Mouse (Mus musculus) heart, adult 2 months (tissue): ENCODE data around the gene Mcfd2. TPM values are rescaled to one million over a fixed set of nuclear protein-coding genes. Genes with fewer than 3 reads are reported as not detected.

Experiments
- DNase-seq, 2 experiments: peaks; one replicate each; pipeline ENCODE4 v3.0.0; 2021
- H3K27ac ChIP-seq: fragments of 200-600 bp; 2 replicates; pipeline ENCODE4 v1.8.1; 2022
- H3K27me3 ChIP-seq: fragments of 200-500 bp; 2 replicates; pipeline ENCODE4 v1.6.1; 2012; ENCODE audit warnings: mild to moderate bottlenecking, low read length, inconsistent platforms, mixed read lengths; ENCODE audit not compliant: control insufficient read depth, insufficient read depth
- H3K36me3 ChIP-seq: fragments of 200-500 bp; 2 replicates; pipeline ENCODE4 v1.6.1; 2012; ENCODE audit warnings: low read length, inconsistent platforms; ENCODE audit not compliant: control insufficient read depth, insufficient read depth
- H3K4me1 ChIP-seq: fragments of 200-500 bp; 2 replicates; pipeline ENCODE4 v1.6.1; 2011; ENCODE audit warnings: low read length; ENCODE audit not compliant: control insufficient read depth, insufficient read depth
- H3K4me3 ChIP-seq: fragments of 200-600 bp; 2 replicates; pipeline ENCODE4 v1.8.1; 2022
- H3K79me2 ChIP-seq: fragments of 200-500 bp; replicated peaks from 2 replicates; pipeline ENCODE4 v1.6.1; 2012; ENCODE audit warnings: mild to moderate bottlenecking, inconsistent platforms, low read length, moderate library complexity, mixed read lengths; ENCODE audit not compliant: control insufficient read depth, insufficient read depth
- H3K9ac ChIP-seq: fragments of 200-500 bp; 2 replicates; pipeline ENCODE4 v1.6.1; 2012; ENCODE audit warnings: low read depth, mild to moderate bottlenecking, control low read depth, inconsistent platforms, low read length, mixed read lengths
- CTCF ChIP-seq: fragments of 200-600 bp; IDR thresholded peaks from 2 replicates; pipeline ENCODE4 v1.8.1; 2022; ENCODE audit warnings: antibody characterized with exemption, mild to moderate bottlenecking, moderate library complexity
- EP300 ChIP-seq: fragments of 200-500 bp; IDR thresholded peaks from 2 replicates; pipeline ENCODE4 v1.6.1; 2011; ENCODE audit warnings: low read depth, low read length, control low read depth; ENCODE audit not compliant: insufficient read depth
- POLR2A ChIP-seq: fragments of 200-500 bp; IDR thresholded peaks from 2 replicates; pipeline ENCODE4 v1.6.1; 2011; ENCODE audit warnings: mild to moderate bottlenecking, low read depth, low read length, control low read depth; ENCODE audit not compliant: insufficient read depth
- WGBS: fragments of 180-500 bp; shearing (Covaris S2); methylation state at CpG from one replicate; pipeline ENCODE4 v1.1.7; 2018; 5-methylcytosine and 5-hydroxymethylcytosine counted together
- intact Hi-C: fragments of 180-260 bp; cut with DNase I; formaldehyde crosslinking; loops from one replicate; pipeline ENCODE4 v1.15.1; 2025
- polyA plus RNA-seq: library from polyadenylated mRNA; depleted of rRNA; stranded (reverse); fragments of >200 nt; gene quantifications from 2 replicates; pipeline ENCODE4 v1.2.3, GENCODE M21; 2012; rRNA removed
- total RNA-seq, 2 experiments: library from RNA; stranded (reverse); gene quantifications; 2 replicates each; pipeline ENCODE4 v1.2.3; 2021

Gene Mcfd2
- total and polyA plus RNA-seq, 3 experiments: 48.3 to 60.3 (median 59.4) TPM

GRCm38 (mm10) chr17:87219456-87219855, 46.3 kb downstream of the Mcfd2 start:
- no peak for TF ChIP-seq EP300
- TF ChIP-seq CTCF: no peak
- TF ChIP-seq POLR2A: no peak
- H3K79me2 ChIP-seq: no peaks in the 10 kb centered on the region
- no peaks in the 10 kb centered on the region for H3K27me3 ChIP-seq
- intact Hi-C loops: no loop called here
- H3K4me3 ChIP-seq: no peak overlapping the region
- DNase-seq: no peak
- WGBS: 67% methylated on average over 9 of the region's 9 CpGs
- H3K4me1 ChIP-seq: no peaks in the 10 kb centered on the region
- H3K36me3 ChIP-seq: no peaks in the 10 kb centered on the region
- no peak overlapping the region for H3K9ac ChIP-seq
- no peak overlapping the region for H3K27ac ChIP-seq

- intact Hi-C loops: loop anchor here (1.0 kb wide), 1 partner anchor 37 kb away; no protein-coding TSS in a partner anchor
- H3K27ac ChIP-seq: no peak overlapping the region
- H3K4me1 ChIP-seq: no peaks in the 10 kb centered on the region
- H3K36me3 ChIP-seq: no peaks in the 10 kb centered on the region
- no peak for DNase-seq
- TF ChIP-seq POLR2A: no peak
- no peak for TF ChIP-seq EP300
- no peak for TF ChIP-seq CTCF
- H3K27me3 ChIP-seq: no peaks in the 10 kb centered on the region
- WGBS: 84% methylated on average over 7 of the region's 7 CpGs
- no peaks in the 10 kb centered on the region for H3K79me2 ChIP-seq
- no peak overlapping the region for H3K9ac ChIP-seq
- no peak overlapping the region for H3K4me3 ChIP-seq
Measured at GRCm38 (mm10) chr17:87214523-87214922, 51.2 kb downstream of the Mcfd2 start.

- no peak for DNase-seq
Measured at GRCm38 (mm10) chr17:87210525-87210924, 55.2 kb downstream of the Mcfd2 start.

GRCm38 (mm10) chr17:87206885-87207284, 58.9 kb downstream of the Mcfd2 start:
- peak in 1 of 2 experiments; percentile 15 for DNase-seq
- Histone ChIP-seq H3K4me3 (no peak overlapping the region), H3K36me3 (no peaks in the 10 kb centered on the region), H3K4me1 (peaks cover 5% of the 10 kb centered on the region), H3K27me3 (no peaks in the 10 kb centered on the region), H3K9ac (no peak overlapping the region), H3K79me2 (no peaks in the 10 kb centered on the region), H3K27ac (no peak overlapping the region; the same call in 1 of the 2 replicates)
- no peak for TF ChIP-seq EP300
- TF ChIP-seq CTCF: no peak
- TF ChIP-seq POLR2A: no peak
- WGBS: 56% methylated on average over 2 of the region's 2 CpGs
- intact Hi-C loops: no loop called here

More at GRCm38 (mm10) chr17:87210525-87210924, 55.2 kb downstream of the Mcfd2 start:
- Histone ChIP-seq H3K27me3 (no peaks in the 10 kb centered on the region), H3K9ac (no peak overlapping the region), H3K4me1 (peaks cover 3% of the 10 kb centered on the region; the same call in 1 of the 2 replicates), H3K79me2 (no peaks in the 10 kb centered on the region), H3K36me3 (no peaks in the 10 kb centered on the region), H3K4me3 (no peak overlapping the region), H3K27ac (no peak overlapping the region)
- intact Hi-C loops: no loop called here
- no peak for TF ChIP-seq EP300
- TF ChIP-seq POLR2A: no peak
- TF ChIP-seq CTCF: no peak
- WGBS: 99% methylated on average over 2 of the region's 2 CpGs

Other genes starting within 250 kb of the Mcfd2 start
- 1 to 10 TPM; 3.4 to 5.2 TPM for gene Pigf, start 240.5 kb downstream of the Mcfd2 start, total RNA-seq
- gene Pigf, start 240.5 kb downstream of the Mcfd2 start, polyA plus RNA-seq: 2.4 and 4.0 TPM in 2 replicates
- 10 to 100 TPM; 43.5 to 43.7 TPM for gene Cript, start 240.4 kb downstream of the Mcfd2 start, total RNA-seq
- 15.3 and 32.2 TPM in 2 replicates for gene Cript, start 240.4 kb downstream of the Mcfd2 start, polyA plus RNA-seq
- gene Socs5, start 158.3 kb downstream of the Mcfd2 start, total RNA-seq: 10 to 100 TPM; 28.1 to 39.1 TPM
- gene Socs5, start 158.3 kb downstream of the Mcfd2 start, polyA plus RNA-seq: 10.5 and 19.0 TPM in 2 replicates
- 10 to 100 TPM; 20.9 to 23.2 TPM for gene Ttc7, start 17.0 kb upstream of the Mcfd2 start, total RNA-seq
- 21.3 and 28.8 TPM in 2 replicates for gene Ttc7, start 17.0 kb upstream of the Mcfd2 start, polyA plus RNA-seq
- gene Stpg4, start 161.8 kb upstream of the Mcfd2 start, total RNA-seq: not detected
- 0.27 TPM in 1 of 2 replicates, not detected in the other for gene Stpg4, start 161.8 kb upstream of the Mcfd2 start, polyA plus RNA-seq
- gene Calm2, start 181.0 kb upstream of the Mcfd2 start, total RNA-seq: 100 to 1,000 TPM; 132 to 145 TPM
- gene Calm2, start 181.0 kb upstream of the Mcfd2 start, polyA plus RNA-seq: 36.7 and 86.5 TPM in 2 replicates